Mouse (Mus musculus): Measurements from ENCODE around the gene Gprc5c.

DNA sequence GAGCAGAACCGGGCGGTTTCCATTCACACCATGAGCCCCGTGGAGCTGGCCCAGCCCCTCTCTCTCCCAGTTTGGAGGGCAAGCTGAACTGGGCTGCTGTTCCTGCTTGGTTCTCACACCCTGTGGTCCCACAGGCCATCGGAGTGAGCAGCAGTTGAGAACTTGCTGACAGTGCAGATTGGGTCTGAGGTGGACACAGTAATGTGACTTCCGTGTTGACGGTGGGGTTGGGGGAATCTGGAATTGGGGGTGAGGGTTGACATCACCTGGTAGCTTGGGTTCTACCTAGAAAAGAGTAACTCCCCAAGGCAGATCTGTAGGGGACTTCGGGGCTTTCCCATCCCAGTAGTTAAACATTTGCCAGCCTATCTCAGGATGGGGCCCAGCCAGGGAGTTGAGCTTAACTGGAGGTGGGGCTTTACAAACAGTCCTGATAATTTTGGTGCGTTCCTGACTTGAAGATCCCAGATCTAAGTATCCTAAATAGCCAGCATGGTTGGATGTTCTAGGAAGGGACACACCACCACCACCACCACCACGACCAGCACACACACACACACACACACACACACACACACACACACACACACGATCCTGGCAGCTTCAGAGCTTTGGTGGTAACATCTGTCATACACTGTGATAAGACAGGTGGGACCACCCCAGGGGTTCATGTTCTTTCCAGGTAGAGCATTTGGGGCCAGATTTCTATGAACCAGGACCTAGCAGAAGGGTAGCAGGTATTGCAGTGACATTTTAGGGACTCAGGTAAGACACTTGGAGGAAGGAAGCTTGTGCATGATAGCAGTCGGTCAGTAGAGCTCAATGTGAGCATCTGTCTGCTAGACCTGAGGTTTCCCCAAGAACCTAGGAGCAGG, 16.6 kb downstream of the Gprc5c start:
- TF ChIP-seq CTCF (IDR thresholded peaks at IDR 0.05; ENCODE audit: low read depth, low read length) (no peak), POLR2A (IDR thresholded peaks at IDR 0.05; ENCODE audit: borderline replicate concordance, low read depth, low read length) (no peak)
